Mouse (Mus musculus): ENCODE measurements around the gene Dnajc3. TPM values are rescaled to one million over a fixed set of nuclear protein-coding genes. Genes with fewer than 3 reads are reported as not detected.

Gene Dnajc3
- total RNA-seq, 1 experiment = 21.8 TPM

DNA sequence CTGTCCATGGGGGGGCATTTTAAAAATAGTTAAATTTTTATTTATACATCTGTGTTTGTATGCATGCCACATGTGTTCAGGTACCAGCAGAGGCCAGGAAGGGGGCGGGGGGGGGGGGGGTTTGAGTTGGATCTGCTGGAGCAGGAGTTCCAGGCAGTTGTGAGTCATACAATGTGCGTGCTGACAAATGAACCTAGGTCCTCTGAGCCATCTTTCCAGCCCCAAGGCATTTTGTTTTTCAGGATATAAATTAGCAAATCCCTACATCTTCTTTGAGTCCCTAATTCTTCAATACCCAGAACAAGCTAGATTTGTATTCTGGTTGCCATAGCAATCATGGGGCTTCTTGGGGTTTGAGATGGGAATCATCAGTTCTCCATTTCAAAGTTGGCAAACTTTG lies 6.6 kb upstream of the Dnajc3 start:
- in situ Hi-C loops (cut with MboI; ENCODE audit: low sequenced_read_pairs in 2 of 2, unreplicated experiment in 2 of 2) = no loop called here
- no peak for DNase-seq (ENCODE audit: low read depth, low spot score)
- no peaks in the 10 kb centered on the region for H3K9me3 ChIP-seq (ENCODE audit: control insufficient read depth, insufficient read depth, low read depth, low read length)
- H3K4me3 ChIP-seq (ENCODE audit: insufficient read depth in 1 of 2, low read depth in 1 of 2, low read length in 2 of 2, poor library complexity in 1 of 2, severe bottlenecking in 1 of 2) = no peak overlapping the region
- H3K4me1 ChIP-seq (ENCODE audit: control insufficient read depth in 2 of 2, insufficient read depth in 2 of 2, low read length in 2 of 2, poor library complexity in 1 of 2) = no peaks in the 10 kb centered on the region; a peak in 1 of 4 replicates
- TF ChIP-seq ZNF384 (IDR thresholded peaks at IDR 0.05; ENCODE audit: low read depth, low read length) (no peak), MAFK (IDR thresholded peaks at IDR 0.05; ENCODE audit: insufficient read depth, low read depth, low read length) (no peak), ZC3H11A (IDR thresholded peaks at IDR 0.05; ENCODE audit: borderline replicate concordance, low read depth, low read length) (no peak), HCFC1 (IDR thresholded peaks at IDR 0.05; ENCODE audit: borderline replicate concordance, insufficient read depth, low read length) (no peak), CHD2 (IDR thresholded peaks at IDR 0.05; ENCODE audit: low read depth, low read length) (no peak)
- H3K27ac ChIP-seq (ENCODE audit: insufficient read depth, low read depth, low read length, poor library complexity, severe bottlenecking) = no peak overlapping the region
- H3K36me3 ChIP-seq (ENCODE audit: control insufficient read depth, insufficient read depth, low read length, poor library complexity, severe bottlenecking) = no peaks in the 10 kb centered on the region
- H3K9ac ChIP-seq (ENCODE audit: insufficient read depth, low read depth, low read length, poor library complexity, severe bottlenecking) = no peak overlapping the region

DNA sequence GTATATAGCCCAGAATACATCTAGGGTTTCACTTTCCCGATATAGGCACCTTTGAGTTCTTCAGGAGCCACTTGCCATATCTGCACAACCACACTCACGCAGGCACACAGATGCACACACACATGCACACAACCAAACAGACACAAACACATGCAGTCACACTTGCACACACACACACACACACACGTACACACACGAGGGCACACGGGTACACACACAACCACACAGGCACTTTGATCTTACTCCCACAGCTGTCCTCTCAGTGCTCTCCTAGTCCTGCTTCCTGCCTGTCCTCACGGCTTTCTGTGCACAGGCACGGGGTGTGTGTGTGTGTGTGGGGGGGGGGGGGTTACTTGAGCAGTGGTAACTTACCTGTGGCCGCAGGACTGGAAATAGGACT lies 4.8 kb upstream of the Dnajc3 start:
- no peaks in the 10 kb centered on the region for H3K36me3 ChIP-seq (ENCODE audit: control insufficient read depth, insufficient read depth, low read length, poor library complexity, severe bottlenecking)
- TF ChIP-seq MAFK (IDR thresholded peaks at IDR 0.05; ENCODE audit: insufficient read depth, low read depth, low read length) (no peak), ZC3H11A (IDR thresholded peaks at IDR 0.05; ENCODE audit: borderline replicate concordance, low read depth, low read length) (no peak), ZNF384 (IDR thresholded peaks at IDR 0.05; ENCODE audit: low read depth, low read length) (no peak), CHD2 (IDR thresholded peaks at IDR 0.05; ENCODE audit: low read depth, low read length) (no peak), HCFC1 (IDR thresholded peaks at IDR 0.05; ENCODE audit: borderline replicate concordance, insufficient read depth, low read length) (no peak)
- DNase-seq (ENCODE audit: low read depth, low spot score) = no peak
- in situ Hi-C loops (cut with MboI; ENCODE audit: low sequenced_read_pairs in 2 of 2, unreplicated experiment in 2 of 2) = no loop called here
- H3K9ac ChIP-seq (ENCODE audit: insufficient read depth, low read depth, low read length, poor library complexity, severe bottlenecking) = no peak overlapping the region
- no peak overlapping the region for H3K4me3 ChIP-seq (ENCODE audit: insufficient read depth in 1 of 2, low read depth in 1 of 2, low read length in 2 of 2, poor library complexity in 1 of 2, severe bottlenecking in 1 of 2)
- H3K9me3 ChIP-seq (ENCODE audit: control insufficient read depth, insufficient read depth, low read depth, low read length) = no peaks in the 10 kb centered on the region
- no peak overlapping the region for H3K27ac ChIP-seq (ENCODE audit: insufficient read depth, low read depth, low read length, poor library complexity, severe bottlenecking)
- 0 out of 4 replicates have a peak, but pooled peaks cover 0 to 2% of the 10 kb centered on the region in 2 experiments for H3K4me1 ChIP-seq (ENCODE audit: control insufficient read depth in 2 of 2, insufficient read depth in 2 of 2, low read length in 2 of 2, poor library complexity in 1 of 2)

DNA sequence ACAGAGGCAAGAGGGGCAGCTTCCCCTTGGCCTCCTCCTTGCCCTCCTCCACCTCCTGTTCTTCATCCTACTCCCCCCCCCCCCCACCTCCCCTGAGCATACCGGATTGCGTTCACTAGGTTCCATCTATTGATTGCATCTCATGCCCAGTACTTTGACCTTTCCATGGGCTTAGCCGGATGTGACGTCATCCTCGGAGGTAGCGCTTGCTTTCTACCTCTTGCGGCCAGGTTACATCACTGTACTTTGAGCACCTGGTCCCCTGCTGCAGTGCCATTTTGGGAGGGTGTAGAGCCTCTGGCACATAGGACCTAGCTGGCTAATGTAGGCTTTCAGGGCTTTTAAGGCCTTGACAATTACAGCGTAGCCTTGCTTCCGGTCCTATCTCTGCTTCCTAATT lies 3.1 kb upstream of the Dnajc3 start:
- no peak overlapping the region for H3K9ac ChIP-seq (ENCODE audit: insufficient read depth, low read depth, low read length, poor library complexity, severe bottlenecking)
- H3K9me3 ChIP-seq (ENCODE audit: control insufficient read depth, insufficient read depth, low read depth, low read length) = no peaks in the 10 kb centered on the region
- 0 out of 4 replicates have a peak, but pooled peaks cover 0 to 2% of the 10 kb centered on the region in 2 experiments for H3K4me1 ChIP-seq (ENCODE audit: control insufficient read depth in 2 of 2, insufficient read depth in 2 of 2, low read length in 2 of 2, poor library complexity in 1 of 2)
- no peaks in the 10 kb centered on the region for H3K36me3 ChIP-seq (ENCODE audit: control insufficient read depth, insufficient read depth, low read length, poor library complexity, severe bottlenecking)
- no peak overlapping the region for H3K27ac ChIP-seq (ENCODE audit: insufficient read depth, low read depth, low read length, poor library complexity, severe bottlenecking)
- no peak for DNase-seq (ENCODE audit: low read depth, low spot score)
- TF ChIP-seq ZNF384 (IDR thresholded peaks at IDR 0.05; ENCODE audit: low read depth, low read length) (no peak), CHD2 (IDR thresholded peaks at IDR 0.05; ENCODE audit: low read depth, low read length) (no peak), MAFK (IDR thresholded peaks at IDR 0.05; ENCODE audit: insufficient read depth, low read depth, low read length) (no peak), ZC3H11A (IDR thresholded peaks at IDR 0.05; ENCODE audit: borderline replicate concordance, low read depth, low read length) (no peak), HCFC1 (IDR thresholded peaks at IDR 0.05; ENCODE audit: borderline replicate concordance, insufficient read depth, low read length) (no peak)
- in situ Hi-C loops (cut with MboI; ENCODE audit: low sequenced_read_pairs in 2 of 2, unreplicated experiment in 2 of 2) = no loop called here
- no peak overlapping the region for H3K4me3 ChIP-seq (ENCODE audit: insufficient read depth in 1 of 2, low read depth in 1 of 2, low read length in 2 of 2, poor library complexity in 1 of 2, severe bottlenecking in 1 of 2)

DNA sequence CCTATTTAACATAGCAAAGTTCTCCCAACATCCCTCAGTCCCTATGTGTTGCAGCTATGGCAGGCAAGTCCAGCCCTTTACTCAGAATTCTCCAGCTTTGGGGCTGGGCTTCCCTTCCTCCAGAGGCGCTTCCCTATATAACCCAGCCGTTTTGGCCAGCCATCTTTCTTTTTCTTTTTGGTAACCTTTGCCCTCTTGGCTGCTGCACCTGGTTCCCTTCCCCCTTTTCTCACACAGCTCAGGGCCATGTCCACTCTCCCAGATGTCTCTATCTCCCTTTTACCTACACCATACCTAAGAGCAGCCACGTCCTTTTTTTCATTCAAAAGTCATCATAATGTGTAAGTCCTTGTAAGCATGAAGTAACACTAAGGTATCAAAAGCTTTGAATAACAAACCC lies 1.5 kb upstream of the Dnajc3 start:
- Histone ChIP-seq H3K9ac (ENCODE audit: insufficient read depth, low read depth, low read length, poor library complexity, severe bottlenecking) (no peak overlapping the region), H3K9me3 (ENCODE audit: control insufficient read depth, insufficient read depth, low read depth, low read length) (no peaks in the 10 kb centered on the region), H3K27ac (ENCODE audit: insufficient read depth, low read depth, low read length, poor library complexity, severe bottlenecking) (no peak overlapping the region), H3K36me3 (ENCODE audit: control insufficient read depth, insufficient read depth, low read length, poor library complexity, severe bottlenecking) (no peaks in the 10 kb centered on the region), H3K4me3 (ENCODE audit: insufficient read depth in 1 of 2, low read depth in 1 of 2, low read length in 2 of 2, poor library complexity in 1 of 2, severe bottlenecking in 1 of 2) (no peak overlapping the region), H3K4me1 (ENCODE audit: control insufficient read depth in 2 of 2, insufficient read depth in 2 of 2, low read length in 2 of 2, poor library complexity in 1 of 2) (peaks cover 0 to 2% of the 10 kb centered on the region in 2 experiments; a peak in 1 of 4 replicates)
- TF ChIP-seq MAFK (IDR thresholded peaks at IDR 0.05; ENCODE audit: insufficient read depth, low read depth, low read length) (no peak), ZNF384 (IDR thresholded peaks at IDR 0.05; ENCODE audit: low read depth, low read length) (no peak), ZC3H11A (IDR thresholded peaks at IDR 0.05; ENCODE audit: borderline replicate concordance, low read depth, low read length) (no peak), CHD2 (IDR thresholded peaks at IDR 0.05; ENCODE audit: low read depth, low read length) (no peak), HCFC1 (IDR thresholded peaks at IDR 0.05; ENCODE audit: borderline replicate concordance, insufficient read depth, low read length) (no peak)
- DNase-seq (ENCODE audit: low read depth, low spot score) = no peak
- in situ Hi-C loops (cut with MboI; ENCODE audit: low sequenced_read_pairs in 2 of 2, unreplicated experiment in 2 of 2) = no loop called here

DNA sequence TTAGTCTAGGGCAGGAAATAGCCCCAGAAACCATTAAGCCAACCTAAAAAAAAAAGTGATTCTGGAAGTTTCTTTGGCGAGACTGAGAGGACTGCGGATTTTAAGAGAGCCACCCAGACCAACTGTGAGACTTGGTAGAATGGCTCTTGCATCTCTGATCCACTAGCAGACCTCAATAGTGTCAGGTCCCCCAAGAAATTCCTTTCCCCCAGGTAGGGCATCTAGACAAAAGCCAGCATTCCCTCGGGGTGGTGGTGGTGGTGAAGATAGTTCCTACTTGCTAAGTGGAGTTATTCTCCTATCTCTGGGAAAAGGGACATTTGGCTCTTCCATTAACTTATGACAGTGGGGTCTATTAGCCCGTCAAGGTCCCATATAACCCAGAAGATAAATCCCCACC lies 824 bp upstream of the Dnajc3 start:
- TF ChIP-seq MAFK (IDR thresholded peaks at IDR 0.05; ENCODE audit: insufficient read depth, low read depth, low read length) (no peak), ZNF384 (IDR thresholded peaks at IDR 0.05; ENCODE audit: low read depth, low read length) (no peak), ZC3H11A (IDR thresholded peaks at IDR 0.05; ENCODE audit: borderline replicate concordance, low read depth, low read length) (no peak), CHD2 (IDR thresholded peaks at IDR 0.05; ENCODE audit: low read depth, low read length) (no peak), HCFC1 (IDR thresholded peaks at IDR 0.05; ENCODE audit: borderline replicate concordance, insufficient read depth, low read length) (no peak)
- Histone ChIP-seq H3K4me1 (ENCODE audit: control insufficient read depth in 2 of 2, insufficient read depth in 2 of 2, low read length in 2 of 2, poor library complexity in 1 of 2) (peaks cover 0 to 2% of the 10 kb centered on the region in 2 experiments; a peak in 1 of 4 replicates), H3K36me3 (ENCODE audit: control insufficient read depth, insufficient read depth, low read length, poor library complexity, severe bottlenecking) (no peaks in the 10 kb centered on the region), H3K4me3 (ENCODE audit: insufficient read depth in 1 of 2, low read depth in 1 of 2, low read length in 2 of 2, poor library complexity in 1 of 2, severe bottlenecking in 1 of 2) (peak overlapping the region; percentile 45 to 84), H3K9me3 (ENCODE audit: control insufficient read depth, insufficient read depth, low read depth, low read length) (no peaks in the 10 kb centered on the region), H3K27ac (ENCODE audit: insufficient read depth, low read depth, low read length, poor library complexity, severe bottlenecking) (no peak overlapping the region), H3K9ac (ENCODE audit: insufficient read depth, low read depth, low read length, poor library complexity, severe bottlenecking) (peak overlapping the region; percentile 45; the same call in 1 of the 2 replicates)
- in situ Hi-C loops (cut with MboI; ENCODE audit: low sequenced_read_pairs in 2 of 2, unreplicated experiment in 2 of 2) = no loop called here
- no peak for DNase-seq (ENCODE audit: low read depth, low spot score)
